Mouse (Mus musculus): Measurements from ENCODE around the gene Asap2.

The Asap2 gene

DNA sequence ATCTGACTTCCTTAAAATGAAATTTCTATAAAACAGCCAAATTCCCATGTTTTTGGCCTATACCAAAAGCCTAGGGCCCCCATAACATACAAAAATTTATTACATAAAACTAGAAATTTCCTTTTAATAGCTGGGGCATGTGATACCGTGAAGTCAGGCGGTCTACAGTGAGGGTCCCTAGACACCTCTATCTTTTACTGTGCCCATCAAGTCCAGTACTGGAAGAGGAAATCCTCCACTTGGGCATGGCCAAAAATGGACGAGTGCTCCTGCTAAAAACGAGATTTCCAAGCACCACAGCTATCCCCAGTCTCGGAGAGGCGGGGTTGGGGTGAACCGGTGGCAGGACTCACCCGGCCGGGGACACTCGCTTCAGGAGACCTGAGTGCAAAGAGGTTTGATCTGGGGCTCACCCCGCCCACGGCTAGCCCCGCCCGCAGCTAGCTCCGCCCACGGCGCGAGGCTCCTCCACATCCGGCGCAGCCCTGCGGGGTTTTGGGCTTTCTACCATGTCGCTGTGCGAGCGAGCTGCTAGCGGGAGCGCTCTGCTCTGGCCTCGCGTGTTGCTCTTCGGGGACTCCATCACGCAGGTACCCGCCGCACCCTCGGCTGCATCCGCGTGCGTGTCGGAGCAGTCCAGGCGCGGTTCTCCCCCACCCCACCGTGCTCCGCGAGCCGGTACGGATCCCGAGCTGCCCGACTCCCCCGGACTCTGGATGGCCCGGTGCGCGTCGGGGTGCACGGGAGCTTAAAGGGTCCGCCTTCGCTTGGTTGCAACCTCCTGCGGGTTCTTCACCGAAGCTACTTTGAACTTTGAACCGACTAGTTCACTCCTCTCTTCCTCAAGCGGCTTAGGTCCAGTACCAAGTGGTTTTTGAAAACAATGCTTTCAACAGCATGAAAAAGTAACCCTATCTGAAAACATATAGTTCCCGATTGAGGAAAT, 325.9 kb downstream of the Asap2 start, which contains the start of gene Iah1:
Iah1 (plus strand) TSS at position 467 of the 946 bp plus-strand sequence.
- DNase-seq (ENCODE audit: low read depth, low spot score) = peak; percentile 74

DNA sequence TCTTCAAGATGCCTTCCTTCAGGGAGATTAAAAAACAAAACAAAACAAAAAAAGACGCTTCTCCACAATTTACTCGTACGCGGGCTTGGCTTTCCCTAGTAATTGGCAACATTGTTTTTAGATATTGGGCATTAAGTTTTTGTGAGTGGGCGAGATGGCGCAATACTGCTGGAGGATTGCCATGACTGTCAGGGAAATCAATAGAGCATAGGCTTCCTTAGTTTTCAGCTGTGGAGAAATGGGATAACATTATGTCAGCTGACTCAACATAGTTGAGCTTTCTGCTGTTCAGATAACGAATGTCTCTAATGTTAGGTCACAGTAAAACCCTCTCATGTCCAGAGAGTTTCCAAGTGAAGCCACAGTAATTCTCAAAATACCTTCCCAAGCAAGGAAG, 326.6 kb downstream of the Asap2 start:
- no peak for DNase-seq (ENCODE audit: low read depth, low spot score)

DNA sequence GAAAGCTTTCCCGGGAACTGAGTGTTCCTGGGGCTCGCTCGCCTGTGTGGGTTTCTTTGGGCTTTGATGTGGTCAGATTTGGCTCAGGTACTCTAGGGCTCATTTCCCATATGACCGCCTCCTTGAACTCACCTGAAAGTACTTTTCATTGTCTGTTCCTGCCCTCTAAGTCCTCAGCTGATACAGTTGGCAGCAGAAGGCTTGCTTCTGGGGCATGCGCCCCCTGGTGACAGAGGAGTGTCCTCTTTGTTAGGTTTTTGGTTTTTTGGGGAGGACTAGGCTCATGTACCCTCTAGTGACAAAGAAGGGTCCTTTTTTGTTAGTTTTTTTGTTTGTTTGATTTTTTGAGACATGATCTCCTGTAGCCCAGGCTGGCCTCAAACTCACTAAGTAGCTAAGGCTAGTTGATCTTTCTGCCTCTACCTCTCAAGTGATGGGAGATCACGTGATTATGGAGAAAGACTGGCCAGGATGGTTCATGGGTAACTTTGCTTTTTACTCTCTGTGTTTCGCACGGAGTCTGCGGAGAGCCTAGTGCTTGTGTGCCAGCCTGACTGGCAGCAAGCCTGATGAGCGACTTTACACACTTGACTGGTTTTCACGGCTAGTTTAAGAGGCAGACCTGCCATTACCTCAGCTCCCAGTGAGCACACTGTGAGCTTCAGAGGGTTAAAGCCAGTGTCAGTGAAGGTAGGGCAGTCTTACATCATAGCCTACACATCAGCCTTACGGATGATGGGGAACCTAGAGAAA, 328.1 kb downstream of the Asap2 start:
- DNase-seq (ENCODE audit: low read depth, low spot score) = peak; percentile 74
